Mouse (Mus musculus) hindbrain, embryonic 12.5 days (tissue): Measurements from ENCODE around the gene Tenm2. TPM values are rescaled to one million over a fixed set of nuclear protein-coding genes. Genes with fewer than 3 reads are reported as not detected.
A peak's percentile ranks its signal among the peaks of the same experiment; 100 is the strongest.

Experiments
- ATAC-seq: fragments of 200-750 bp; cut with Nextera tagmentation; 2 replicates; pipeline ENCODE4 v1.8.0; 2017; ENCODE audit warnings: moderate TSS enrichment; ENCODE audit not compliant: low FRiP score
- H3K27ac ChIP-seq: fragments of 300-500 bp; sonication (generic); 2 replicates; pipeline ENCODE4 v1.5.1; 2016; ENCODE audit warnings: mild to moderate bottlenecking
- H3K27me3 ChIP-seq: fragments of 300-500 bp; sonication (generic); 2 replicates; pipeline ENCODE4 v1.6.1; 2016; ENCODE audit warnings: mild to moderate bottlenecking
- H3K36me3 ChIP-seq: fragments of 300-500 bp; sonication (generic); 2 replicates; pipeline ENCODE4 v1.6.1; 2016; ENCODE audit warnings: mild to moderate bottlenecking
- H3K4me1 ChIP-seq: fragments of 300-500 bp; sonication (generic); 2 replicates; pipeline ENCODE4 v1.6.1; 2016
- H3K4me2 ChIP-seq: fragments of 300-500 bp; sonication (generic); replicated peaks from 2 replicates; pipeline ENCODE4 v1.6.1; 2016; ENCODE audit warnings: mild to moderate bottlenecking
- H3K4me3 ChIP-seq: fragments of 300-500 bp; sonication (generic); 2 replicates; pipeline ENCODE4 v1.5.1; 2016; ENCODE audit warnings: mild to moderate bottlenecking
- H3K9ac ChIP-seq: fragments of 300-500 bp; sonication (generic); 2 replicates; pipeline ENCODE4 v1.6.1; 2016; ENCODE audit warnings: mild to moderate bottlenecking, moderate library complexity
- H3K9me3 ChIP-seq: fragments of 300-500 bp; sonication (generic); replicated peaks from 2 replicates; pipeline ENCODE4 v1.6.1; 2016; ENCODE audit warnings: mild to moderate bottlenecking
- WGBS: fragments of 180-500 bp; shearing (Covaris S2); methylation state at CpG from one replicate; pipeline ENCODE4 v1.1.7; 2016; 5-methylcytosine and 5-hydroxymethylcytosine counted together
- polyA plus RNA-seq: library from polyadenylated mRNA; unstranded; fragments of >200 nt; fragmentation: Nextera tagmentation; extraction: Ambion mirVana; gene quantifications from 2 replicates; pipeline ENCODE4 v1.2.1, GENCODE M21; 2016

Gene Tenm2
- polyA plus RNA-seq, 1 experiment from 2014 or later, result 16.6 TPM

DNA sequence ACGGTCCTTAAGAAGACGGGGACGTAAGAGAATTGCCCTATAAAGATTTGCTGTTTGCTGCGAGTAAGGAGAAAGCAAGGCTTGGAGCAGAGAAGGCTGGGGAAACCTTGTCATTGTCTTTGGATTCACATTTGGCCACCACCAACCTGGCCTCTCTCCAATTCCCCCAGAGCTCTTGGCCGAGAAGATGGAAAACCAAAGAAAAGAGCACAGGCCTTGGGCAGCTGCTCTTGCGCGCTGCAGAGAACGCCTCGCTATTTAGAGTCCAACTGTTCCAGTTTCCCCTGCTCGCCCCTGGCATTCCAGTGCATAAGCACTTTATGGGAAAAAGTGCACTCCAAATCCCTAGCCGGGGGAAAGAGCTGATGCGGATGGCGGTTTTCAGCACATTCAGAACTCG, 1139.5 kb downstream of the Tenm2 start:
- Histone ChIP-seq H3K9me3 (no peaks in the 10 kb centered on the region), H3K4me2 (no peak overlapping the region), H3K27me3 (no peaks in the 10 kb centered on the region), H3K9ac (no peak overlapping the region), H3K4me1 (no peaks in the 10 kb centered on the region), H3K4me3 (no peak overlapping the region), H3K36me3 (no peaks in the 10 kb centered on the region), H3K27ac (no peak overlapping the region)
- WGBS, result 85% methylated on average over 14 of the region's 14 CpGs
- no peak for ATAC-seq

DNA sequence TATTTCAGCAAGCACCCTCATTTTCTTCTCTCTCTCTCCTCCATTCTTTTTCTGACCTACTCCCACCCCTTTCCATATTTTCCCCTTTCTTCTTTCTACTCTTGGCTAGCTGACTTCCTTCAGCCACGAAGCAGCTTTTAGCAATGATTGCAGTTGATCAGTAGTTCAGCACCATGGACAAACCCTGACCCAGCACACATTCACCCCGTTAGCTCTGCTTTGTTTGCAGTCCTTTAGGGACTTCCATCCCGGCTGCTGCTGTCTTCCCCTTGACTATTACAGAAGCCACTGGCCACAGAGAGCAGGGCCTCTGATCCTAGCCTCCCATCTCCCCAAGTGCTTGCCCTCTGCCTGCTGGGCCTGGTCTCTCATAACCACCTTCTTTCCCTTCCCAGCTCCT, 1145.6 kb downstream of the Tenm2 start:
- Histone ChIP-seq H3K4me2 (no peak overlapping the region), H3K4me3 (no peak overlapping the region), H3K9ac (no peak overlapping the region), H3K4me1 (peaks cover 7% of the 10 kb centered on the region; the same call in 1 of the 2 replicates), H3K36me3 (no peaks in the 10 kb centered on the region), H3K9me3 (no peaks in the 10 kb centered on the region), H3K27ac (no peak overlapping the region), H3K27me3 (no peaks in the 10 kb centered on the region)
- WGBS, result 6% methylated on average over 3 of the region's 3 CpGs
- ATAC-seq, result no peak

DNA sequence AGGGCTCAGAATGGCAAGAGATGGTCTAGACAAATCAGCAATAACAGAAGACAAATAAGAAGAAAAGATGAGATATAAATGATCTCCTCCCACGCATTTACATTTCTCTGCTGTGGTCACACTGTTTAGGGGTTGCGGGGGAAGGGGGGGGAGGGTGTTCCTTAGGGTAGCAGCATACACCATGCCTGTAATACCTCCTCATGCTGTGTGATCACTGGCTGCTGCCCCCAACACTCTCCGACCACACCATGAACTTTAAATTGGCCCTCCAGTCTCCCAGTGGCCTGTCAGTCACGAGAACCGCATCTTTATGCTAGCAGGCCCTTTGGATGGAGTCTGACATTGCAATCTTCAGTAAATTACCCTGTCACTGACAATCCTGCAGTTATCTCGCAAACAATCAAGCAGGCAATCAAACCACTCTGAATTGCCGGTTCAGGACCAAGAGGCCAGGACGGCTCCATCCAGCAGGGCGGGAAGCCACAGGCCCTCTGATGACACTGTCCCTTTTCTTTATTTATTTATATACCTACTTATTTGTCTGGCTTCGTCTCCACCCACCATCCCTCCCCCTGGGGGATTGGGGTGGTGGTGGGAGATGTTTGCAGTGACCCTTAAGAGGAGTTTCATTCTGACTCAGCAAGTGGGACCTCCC, 1154.2 kb downstream of the Tenm2 start:
- ATAC-seq, result peak; percentile 65

DNA sequence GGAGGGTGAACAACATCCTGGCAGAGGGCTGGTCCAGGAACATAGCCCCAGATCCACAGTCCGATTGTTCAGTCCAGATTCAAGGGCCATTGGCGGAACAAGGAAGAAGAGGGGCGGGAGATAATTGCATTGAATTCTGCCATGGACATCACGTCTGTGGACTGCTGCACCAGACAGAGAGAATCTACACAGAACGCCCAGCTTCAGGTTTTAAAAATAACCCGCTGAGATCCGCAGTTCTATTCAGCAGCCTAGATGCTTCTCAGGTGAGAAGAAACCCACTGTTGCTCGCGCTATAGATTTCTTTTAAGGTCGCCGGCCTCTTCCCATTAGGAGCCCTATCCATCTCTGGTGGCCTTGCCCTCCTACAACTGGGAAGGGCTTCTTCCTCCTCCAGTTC, 1155.0 kb downstream of the Tenm2 start:
- no peaks in the 10 kb centered on the region for H3K9me3 ChIP-seq
- 59% methylated on average over 11 of the region's 11 CpGs for WGBS
- no peak overlapping the region for H3K27ac ChIP-seq
- H3K9ac ChIP-seq, result no peak overlapping the region
- ATAC-seq, result no peak
- H3K4me1 ChIP-seq, result peaks cover 15% of the 10 kb centered on the region
- peaks cover 4% of the 10 kb centered on the region; the same call in 1 of the 2 replicates for H3K36me3 ChIP-seq
- no peaks in the 10 kb centered on the region for H3K27me3 ChIP-seq
- H3K4me3 ChIP-seq, result no peak overlapping the region
- no peak overlapping the region for H3K4me2 ChIP-seq

More for the DNA sequence above, 1154.2 kb downstream of the Tenm2 start:
- WGBS, result 46% methylated on average over 10 of the region's 10 CpGs
- peaks cover 4% of the 10 kb centered on the region; the same call in 1 of the 2 replicates for H3K36me3 ChIP-seq
- H3K4me2 ChIP-seq, result no peak overlapping the region
- H3K9me3 ChIP-seq, result no peaks in the 10 kb centered on the region
- H3K27ac ChIP-seq, result no peak overlapping the region
- H3K4me1 ChIP-seq, result peaks cover 15% of the 10 kb centered on the region
- H3K27me3 ChIP-seq, result no peaks in the 10 kb centered on the region
- no peak overlapping the region for H3K4me3 ChIP-seq
- H3K9ac ChIP-seq, result no peak overlapping the region

DNA sequence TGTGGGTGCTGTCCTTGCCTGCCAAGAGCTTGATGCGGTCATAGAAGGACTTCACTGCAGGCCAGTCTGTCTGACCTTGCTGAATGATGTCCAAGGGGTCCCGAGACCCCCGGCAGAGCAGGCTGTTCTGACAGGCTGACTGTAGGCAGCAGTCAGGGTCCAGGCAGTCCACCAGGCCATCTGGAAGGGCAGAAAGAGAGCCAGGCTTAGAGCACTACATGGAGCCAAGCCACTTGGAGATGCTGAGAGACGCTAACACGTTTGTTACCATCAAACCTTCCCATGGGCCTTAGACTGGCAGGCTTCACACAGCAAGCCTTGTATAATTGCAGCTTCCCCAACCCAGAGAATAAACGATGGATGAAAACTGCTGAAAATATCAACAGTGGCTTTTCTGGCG, 1157.4 kb downstream of the Tenm2 start:
- no peak for ATAC-seq
- Histone ChIP-seq H3K4me2 (no peak overlapping the region), H3K9me3 (no peaks in the 10 kb centered on the region), H3K9ac (no peak overlapping the region), H3K4me3 (no peak overlapping the region), H3K27ac (no peak overlapping the region), H3K4me1 (peaks cover 15% of the 10 kb centered on the region), H3K27me3 (no peaks in the 10 kb centered on the region), H3K36me3 (peaks cover 4% of the 10 kb centered on the region; the same call in 1 of the 2 replicates)
- WGBS, result 88% methylated on average over 7 of the region's 7 CpGs

DNA sequence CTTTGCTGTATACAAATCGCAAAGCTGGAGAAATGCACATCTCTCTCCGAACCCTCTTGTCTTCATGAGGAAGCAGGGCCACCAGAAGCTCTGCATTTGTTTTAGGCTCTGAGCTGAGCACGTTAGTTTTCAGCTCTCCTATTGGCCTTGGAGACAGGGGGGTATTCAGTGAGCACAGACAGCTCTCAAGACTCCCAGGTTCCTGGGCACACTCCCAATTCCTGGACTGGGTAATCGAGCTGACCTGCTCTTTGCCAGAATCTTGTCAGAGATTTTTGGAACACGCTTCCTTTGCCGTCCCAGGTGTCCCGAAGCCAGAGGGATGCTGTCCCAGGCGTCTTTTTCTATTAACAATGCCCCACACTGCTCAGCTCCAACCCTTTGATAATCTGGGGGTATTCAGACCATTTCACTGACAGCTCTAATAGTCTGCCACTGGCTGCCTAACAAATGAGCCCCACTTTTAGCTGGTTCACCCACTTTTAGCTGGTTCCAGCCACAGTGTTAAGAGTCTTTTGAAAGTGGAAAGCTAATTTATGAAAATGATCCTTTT, 1161.7 kb downstream of the Tenm2 start:
- Histone ChIP-seq H3K27ac (no peak overlapping the region), H3K9ac (no peak overlapping the region), H3K4me3 (no peak overlapping the region), H3K4me2 (no peak overlapping the region), H3K9me3 (no peaks in the 10 kb centered on the region), H3K4me1 (no peaks in the 10 kb centered on the region), H3K36me3 (peaks cover 4% of the 10 kb centered on the region; the same call in 1 of the 2 replicates), H3K27me3 (no peaks in the 10 kb centered on the region)
- 71% methylated on average over 8 of the region's 8 CpGs for WGBS
- ATAC-seq, result no peak

DNA sequence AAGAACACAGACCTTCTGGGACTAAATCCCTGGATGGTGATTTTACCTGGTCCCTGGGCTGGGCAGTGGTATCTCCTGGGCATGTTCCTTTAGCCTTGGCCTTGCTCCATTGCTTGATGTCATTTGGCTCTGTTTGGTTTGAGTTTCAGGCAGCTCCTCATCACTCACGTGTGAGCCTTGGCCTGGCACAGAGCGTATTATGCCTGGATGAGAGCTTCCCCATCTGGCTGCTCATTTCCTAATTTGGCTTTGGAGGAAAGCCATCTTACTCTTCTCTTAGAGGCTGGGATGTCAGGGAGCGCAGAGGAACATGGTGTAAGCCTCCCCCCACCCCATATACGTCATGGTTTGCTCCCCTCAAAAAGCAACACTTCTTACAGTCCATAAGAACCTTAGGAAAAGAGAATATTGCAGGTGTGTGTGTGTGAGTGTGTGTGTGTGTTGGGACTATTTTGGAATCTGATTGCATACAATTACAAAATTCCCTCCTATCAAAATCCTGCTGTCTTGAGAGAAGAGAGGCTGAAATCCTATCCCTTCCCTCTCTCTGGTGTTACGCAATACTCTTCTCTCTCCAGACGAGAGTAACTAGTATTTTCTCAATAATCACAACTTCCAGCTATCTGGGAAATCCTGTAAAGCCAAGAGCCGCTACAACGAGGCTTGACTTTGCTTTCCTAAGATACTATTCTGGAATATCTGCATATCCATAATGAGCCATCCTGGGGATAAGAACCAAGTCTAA, 1162.5 kb downstream of the Tenm2 start:
- H3K4me2 ChIP-seq, result no peak overlapping the region
- ATAC-seq, result no peak
- peaks cover 4% of the 10 kb centered on the region; the same call in 1 of the 2 replicates for H3K36me3 ChIP-seq
- no peak overlapping the region for H3K9ac ChIP-seq
- WGBS, result 82% methylated on average over 8 of the region's 8 CpGs
- no peak overlapping the region for H3K4me3 ChIP-seq
- H3K27me3 ChIP-seq, result no peaks in the 10 kb centered on the region
- no peaks in the 10 kb centered on the region for H3K9me3 ChIP-seq
- no peak overlapping the region for H3K27ac ChIP-seq
- H3K4me1 ChIP-seq, result no peaks in the 10 kb centered on the region

DNA sequence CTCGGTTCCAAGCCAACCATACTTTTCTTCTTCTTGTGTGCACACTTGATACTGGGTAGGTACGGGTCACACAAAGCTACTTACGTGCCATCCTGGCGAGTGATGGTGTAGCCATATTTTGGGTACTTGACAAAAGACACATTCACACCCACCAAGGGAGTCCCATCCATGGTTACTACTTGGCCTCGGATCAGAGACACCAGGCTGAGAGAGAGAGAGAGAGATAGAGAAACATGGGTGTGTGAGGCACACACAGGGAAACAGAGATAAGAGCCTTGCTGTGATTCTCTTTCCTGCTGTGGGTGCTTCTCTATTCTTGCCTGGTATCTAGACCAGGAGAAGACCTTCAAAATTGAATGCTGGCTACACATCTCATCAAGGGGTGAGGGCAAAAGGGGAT, 1163.1 kb downstream of the Tenm2 start:
- Histone ChIP-seq H3K9me3 (no peaks in the 10 kb centered on the region), H3K9ac (no peak overlapping the region), H3K4me1 (no peaks in the 10 kb centered on the region), H3K27me3 (no peaks in the 10 kb centered on the region), H3K36me3 (peaks cover 4% of the 10 kb centered on the region; the same call in 1 of the 2 replicates), H3K4me3 (no peak overlapping the region), H3K27ac (no peak overlapping the region), H3K4me2 (no peak overlapping the region)
- no peak for ATAC-seq
- 93% methylated on average over 5 of the region's 5 CpGs for WGBS

DNA sequence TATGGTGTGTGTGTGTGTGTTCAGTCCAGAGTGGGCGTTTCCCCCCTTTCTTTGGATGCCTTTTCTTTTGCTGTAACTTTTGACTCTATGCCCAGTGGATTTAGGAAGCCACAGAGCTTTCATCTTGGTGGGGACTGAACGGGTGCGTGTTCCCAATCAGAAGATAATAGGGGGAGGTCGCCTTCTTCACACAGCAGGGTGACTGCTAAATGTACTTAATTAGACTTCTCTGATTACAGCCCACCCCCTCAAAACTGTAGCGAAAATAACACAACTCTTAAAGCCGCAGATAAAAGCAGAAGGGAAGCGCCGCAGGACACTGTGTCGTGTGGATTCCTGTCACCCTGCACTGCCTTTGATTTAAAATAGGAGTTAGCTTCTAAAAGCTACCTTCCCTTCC, 1163.7 kb downstream of the Tenm2 start:
- no peaks in the 10 kb centered on the region for H3K9me3 ChIP-seq
- 53% methylated on average over 9 of the region's 9 CpGs for WGBS
- H3K4me1 ChIP-seq, result no peaks in the 10 kb centered on the region
- no peak overlapping the region for H3K27ac ChIP-seq
- no peak for ATAC-seq
- no peak overlapping the region for H3K9ac ChIP-seq
- H3K36me3 ChIP-seq, result no peaks in the 10 kb centered on the region
- no peak overlapping the region for H3K4me3 ChIP-seq
- H3K4me2 ChIP-seq, result no peak overlapping the region
- no peaks in the 10 kb centered on the region for H3K27me3 ChIP-seq

DNA sequence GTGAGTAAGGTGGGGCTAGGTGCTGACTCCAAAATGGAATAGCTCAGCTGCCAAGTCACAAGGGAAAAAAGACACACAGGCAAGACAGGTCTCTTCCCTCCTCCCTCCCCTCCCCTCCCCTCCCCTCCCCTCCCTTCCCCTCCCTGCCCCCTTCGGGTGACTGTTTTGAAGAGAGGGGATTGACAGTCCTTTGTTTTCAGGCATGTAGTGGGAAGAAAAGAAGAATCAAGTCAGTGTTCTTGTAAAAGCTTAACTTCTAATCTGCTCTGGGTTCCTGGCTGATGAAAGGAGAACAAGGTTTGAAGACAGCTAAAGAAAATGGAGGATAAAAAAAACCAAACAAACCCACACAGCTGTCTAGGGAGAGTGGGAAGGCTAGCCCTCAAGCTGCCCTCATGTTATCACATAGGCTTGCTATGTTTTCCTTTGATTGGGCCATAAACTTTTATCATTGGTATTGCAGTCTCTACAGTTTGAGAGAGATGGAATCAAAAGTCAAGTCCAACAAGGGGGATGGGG, 1176.4 kb downstream of the Tenm2 start:
- H3K4me3 ChIP-seq, result no peak overlapping the region
- H3K4me2 ChIP-seq, result no peak overlapping the region
- H3K27ac ChIP-seq, result no peak overlapping the region
- no peaks in the 10 kb centered on the region for H3K27me3 ChIP-seq
- peaks cover 4% of the 10 kb centered on the region for H3K4me1 ChIP-seq
- ATAC-seq, result no peak; the same call in 1 of the 2 replicates
- 0% methylated on average over 1 of the region's 1 CpGs for WGBS
- H3K36me3 ChIP-seq, result 0 out of 2 replicates have a peak, but pooled peaks cover 2% of the 10 kb centered on the region
- no peak overlapping the region for H3K9ac ChIP-seq
- no peaks in the 10 kb centered on the region for H3K9me3 ChIP-seq

DNA sequence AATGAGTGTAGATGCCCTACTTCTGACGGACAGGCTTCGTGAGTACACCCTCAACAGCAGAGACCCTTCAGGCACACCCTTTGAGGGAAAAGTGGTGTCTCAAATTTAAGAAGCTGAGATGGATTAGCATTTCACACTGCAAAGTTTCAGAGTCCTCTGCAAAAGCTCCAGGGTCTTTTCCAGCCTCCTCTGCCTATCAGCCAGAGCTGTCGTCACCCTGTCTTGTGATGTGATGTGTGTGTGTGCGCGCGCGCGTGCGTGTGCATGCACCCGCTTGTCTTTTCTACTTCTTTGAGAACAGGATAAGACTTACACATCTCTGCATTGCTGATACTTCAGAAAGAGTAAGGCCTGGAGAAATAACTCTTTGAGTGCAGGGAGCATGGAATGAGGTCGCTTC, 1179.2 kb downstream of the Tenm2 start:
- ATAC-seq, result no peak
- no peak overlapping the region for H3K9ac ChIP-seq
- no peaks in the 10 kb centered on the region for H3K27me3 ChIP-seq
- no peaks in the 10 kb centered on the region for H3K9me3 ChIP-seq
- WGBS, result 89% methylated on average over 11 of the region's 11 CpGs
- no peak overlapping the region for H3K4me2 ChIP-seq
- no peak overlapping the region for H3K27ac ChIP-seq
- no peak overlapping the region for H3K4me3 ChIP-seq
- no peaks in the 10 kb centered on the region for H3K36me3 ChIP-seq
- H3K4me1 ChIP-seq, result peaks cover 4% of the 10 kb centered on the region

DNA sequence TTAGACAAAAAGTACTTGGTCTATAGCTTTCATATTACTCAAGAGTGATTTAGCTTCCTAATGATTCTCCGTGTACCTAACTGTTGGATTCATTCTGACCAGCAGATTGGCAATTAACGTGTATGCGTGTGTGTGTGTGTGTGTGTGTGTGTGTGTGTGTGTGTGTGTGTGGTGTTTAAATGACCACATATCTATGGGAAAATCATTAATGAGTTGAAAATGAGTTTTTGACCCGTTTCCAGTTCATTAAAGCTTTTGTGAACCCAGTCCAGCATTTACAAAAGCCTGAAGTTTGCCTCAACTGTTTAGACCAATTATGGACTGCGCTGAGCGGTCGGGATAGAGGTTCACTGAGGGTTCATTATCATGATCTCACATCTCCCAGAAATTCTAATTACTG, 1181.4 kb downstream of the Tenm2 start:
- H3K9me3 ChIP-seq, result no peaks in the 10 kb centered on the region
- WGBS, result 61% methylated on average over 7 of the region's 7 CpGs
- H3K27ac ChIP-seq, result no peak overlapping the region
- no peaks in the 10 kb centered on the region for H3K27me3 ChIP-seq
- no peaks in the 10 kb centered on the region for H3K36me3 ChIP-seq
- no peak overlapping the region for H3K9ac ChIP-seq
- ATAC-seq, result no peak
- H3K4me3 ChIP-seq, result no peak overlapping the region
- peaks cover 4% of the 10 kb centered on the region for H3K4me1 ChIP-seq
- no peak overlapping the region for H3K4me2 ChIP-seq
